Mouse (Mus musculus) hindbrain, embryonic 15.5 days (tissue): ENCODE results near the gene Ncoa3. TPM values are rescaled to one million over a fixed set of nuclear protein-coding genes. Genes with fewer than 3 reads are reported as not detected.

Experiments
- ATAC-seq: fragments of 200-750 bp; cut with Nextera tagmentation; 2 replicates; pipeline ENCODE4 v1.8.0; 2017; ENCODE audit warnings: low read depth, moderate number of reproducible peaks, moderate TSS enrichment; ENCODE audit not compliant: low FRiP score
- H3K27ac ChIP-seq: fragments of 300-500 bp; sonication (generic); replicated peaks from 2 replicates; pipeline ENCODE4 v1.5.1; 2015; ENCODE audit warnings: mild to moderate bottlenecking, inconsistent platforms
- H3K27me3 ChIP-seq: fragments of 300-500 bp; sonication (generic); 2 replicates; pipeline ENCODE4 v1.6.1; 2015; ENCODE audit warnings: control low read depth, inconsistent platforms
- H3K36me3 ChIP-seq: fragments of 300-500 bp; sonication (generic); 2 replicates; pipeline ENCODE4 v1.6.1; 2015; ENCODE audit warnings: control low read depth, inconsistent platforms
- H3K4me1 ChIP-seq: fragments of 300-500 bp; sonication (generic); replicated peaks from 2 replicates; pipeline ENCODE4 v1.6.1; 2015; ENCODE audit warnings: control low read depth, inconsistent platforms
- H3K4me2 ChIP-seq: fragments of 300-500 bp; sonication (generic); 2 replicates; pipeline ENCODE4 v1.6.1; 2015; ENCODE audit warnings: moderate library complexity, mild to moderate bottlenecking, inconsistent platforms
- H3K4me3 ChIP-seq: fragments of 300-500 bp; sonication (generic); 2 replicates; pipeline ENCODE4 v1.5.1; 2015; ENCODE audit warnings: mild to moderate bottlenecking, inconsistent platforms
- H3K9ac ChIP-seq: fragments of 300-500 bp; sonication (generic); 2 replicates; pipeline ENCODE4 v1.6.1; 2015; ENCODE audit warnings: inconsistent platforms
- H3K9me3 ChIP-seq: fragments of 300-500 bp; sonication (generic); 2 replicates; pipeline ENCODE4 v1.6.1; 2016; ENCODE audit warnings: control low read depth, inconsistent platforms
- WGBS: fragments of 180-500 bp; shearing (Covaris S2); methylation state at CpG from one replicate; pipeline ENCODE4 v1.1.7; 2015; 5-methylcytosine and 5-hydroxymethylcytosine counted together
- polyA plus RNA-seq: library from polyadenylated mRNA; unstranded; fragments of >200 nt; fragmentation: Nextera tagmentation; extraction: Ambion mirVana; gene quantifications from 2 replicates; pipeline ENCODE4 v1.2.1, GENCODE M21; 2015

Ncoa3 gene
- polyA plus RNA-seq, 1 experiment from 2014 or later: 14.0 TPM

- Histone ChIP-seq H3K4me2 (no peak overlapping the region), H3K27ac (peak overlapping the region; percentile 45; the same call in 1 of the 2 replicates), H3K4me3 (no peak overlapping the region), H3K27me3 (no peaks in the 10 kb centered on the region), H3K36me3 (no peaks in the 10 kb centered on the region), H3K9me3 (no peaks in the 10 kb centered on the region), H3K4me1 (peaks cover 26% of the 10 kb centered on the region), H3K9ac (peak overlapping the region; percentile 19; the same call in 1 of the 2 replicates)
- ATAC-seq: peak; percentile 59; the same call in 1 of the 2 replicates
- WGBS: 39% methylated on average over 8 of the region's 8 CpGs
Measured at GRCm38 (mm10) chr2:166008558-166009392, 16.3 kb downstream of the Ncoa3 start.

DNA sequence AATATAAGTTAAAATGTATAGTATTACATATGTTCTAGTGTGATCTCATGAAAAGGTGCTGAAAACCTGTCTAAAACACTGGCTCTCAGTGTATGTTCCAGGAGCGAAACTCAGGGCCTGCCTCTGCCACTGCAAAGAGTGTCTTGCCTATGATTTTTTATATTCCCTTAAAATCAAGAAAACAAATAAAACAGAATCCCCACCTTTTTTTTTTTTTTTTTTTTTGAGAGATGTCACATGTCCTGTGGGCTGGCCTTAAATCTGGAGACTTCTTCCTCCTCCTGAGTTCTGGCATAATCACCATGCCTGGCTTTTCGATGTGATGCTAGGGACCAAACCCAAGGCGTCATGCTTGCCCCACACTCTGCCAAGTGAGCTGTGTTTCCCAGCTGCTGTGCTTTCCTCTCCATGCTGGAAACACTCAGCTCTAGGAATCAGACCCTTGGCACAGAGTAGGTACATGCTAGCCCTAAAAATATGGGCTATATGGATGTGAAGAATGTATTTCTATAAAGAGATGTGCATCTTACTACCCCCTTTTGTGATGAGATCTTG, 17.0 kb downstream of the Ncoa3 start:
- peaks cover 26% of the 10 kb centered on the region for H3K4me1 ChIP-seq
- no peak overlapping the region for H3K4me3 ChIP-seq
- H3K9ac ChIP-seq: no peak overlapping the region
- H3K36me3 ChIP-seq: no peaks in the 10 kb centered on the region
- no peaks in the 10 kb centered on the region for H3K9me3 ChIP-seq
- H3K27ac ChIP-seq: 0 out of 2 replicates have a peak overlapping the region, but pooled peaks have one; percentile 45
- no peak for ATAC-seq
- H3K27me3 ChIP-seq: no peaks in the 10 kb centered on the region
- WGBS: 73% methylated on average over 3 of the region's 3 CpGs
- no peak overlapping the region for H3K4me2 ChIP-seq

- Histone ChIP-seq H3K36me3 (no peaks in the 10 kb centered on the region), H3K9me3 (no peaks in the 10 kb centered on the region), H3K27ac (0 out of 2 replicates have a peak overlapping the region, but pooled peaks have one; percentile 61), H3K4me1 (peaks cover 26% of the 10 kb centered on the region), H3K4me2 (0 out of 2 replicates have a peak overlapping the region, but pooled peaks have one; percentile 9), H3K9ac (no peak overlapping the region), H3K27me3 (no peaks in the 10 kb centered on the region), H3K4me3 (no peak overlapping the region)
- 44% methylated on average over 12 of the region's 12 CpGs for WGBS
- no peak for ATAC-seq
Measured at GRCm38 (mm10) chr2:166010321-166010720, 17.9 kb downstream of the Ncoa3 start.

DNA sequence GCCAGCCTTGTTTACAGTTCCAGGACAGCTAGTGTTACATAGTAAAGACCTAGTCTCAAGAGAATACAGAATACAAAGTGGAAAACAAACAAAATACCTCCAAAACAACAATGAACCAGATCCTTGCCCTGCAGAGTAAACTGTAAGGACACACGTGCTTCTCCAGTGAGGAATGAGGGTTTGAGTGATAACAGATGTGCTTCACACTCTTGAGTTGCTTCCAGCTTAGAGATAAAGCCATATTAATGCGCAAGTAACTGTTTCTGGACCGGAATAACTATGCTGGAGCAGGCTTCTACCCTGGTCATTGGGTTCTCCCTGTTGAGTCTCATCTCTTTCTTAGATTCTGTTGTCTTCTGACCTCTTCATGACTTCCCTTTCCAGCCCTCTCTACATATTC, 19.0 kb downstream of the Ncoa3 start:
- H3K4me3 ChIP-seq: no peak overlapping the region
- ATAC-seq: no peak
- H3K27me3 ChIP-seq: no peaks in the 10 kb centered on the region
- H3K4me2 ChIP-seq: no peak overlapping the region
- WGBS: 72% methylated on average over 3 of the region's 3 CpGs
- no peaks in the 10 kb centered on the region for H3K9me3 ChIP-seq
- no peak overlapping the region for H3K27ac ChIP-seq
- H3K9ac ChIP-seq: no peak overlapping the region
- H3K4me1 ChIP-seq: peaks cover 26% of the 10 kb centered on the region
- no peaks in the 10 kb centered on the region for H3K36me3 ChIP-seq

DNA sequence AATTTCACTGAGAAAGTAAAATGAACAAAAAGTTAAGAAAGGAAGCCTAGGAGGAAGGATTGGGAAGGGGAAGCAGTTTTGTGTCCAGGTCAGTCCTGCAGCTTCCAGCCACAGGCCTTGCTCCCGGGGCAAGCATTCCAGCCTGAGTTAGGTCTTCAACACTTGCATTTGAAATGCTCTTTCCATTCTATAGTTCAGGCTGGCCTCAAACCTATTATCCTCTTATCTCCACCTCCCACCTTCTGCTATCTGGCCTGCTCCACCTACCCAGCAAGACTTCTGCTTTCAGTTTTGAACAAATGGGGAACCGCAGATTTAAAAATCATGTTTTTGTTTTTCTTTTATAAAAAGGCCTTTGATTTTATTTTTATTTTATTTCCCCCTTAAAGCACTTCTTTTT, 19.7 kb downstream of the Ncoa3 start:
- Histone ChIP-seq H3K36me3 (no peaks in the 10 kb centered on the region), H3K4me2 (no peak overlapping the region), H3K4me3 (no peak overlapping the region), H3K9me3 (no peaks in the 10 kb centered on the region), H3K27me3 (no peaks in the 10 kb centered on the region), H3K4me1 (peaks cover 26% of the 10 kb centered on the region), H3K9ac (no peak overlapping the region), H3K27ac (no peak overlapping the region)
- no peak for ATAC-seq
- 62% methylated on average over 2 of the region's 2 CpGs for WGBS

GRCm38 (mm10) chr2:166018769-166019168, 26.3 kb downstream of the Ncoa3 start:
- Histone ChIP-seq H3K9ac (no peak overlapping the region), H3K4me2 (no peak overlapping the region), H3K27ac (no peak overlapping the region), H3K9me3 (no peaks in the 10 kb centered on the region), H3K36me3 (no peaks in the 10 kb centered on the region), H3K27me3 (no peaks in the 10 kb centered on the region), H3K4me3 (no peak overlapping the region), H3K4me1 (peaks cover 30% of the 10 kb centered on the region)
- 82% methylated on average over 3 of the region's 3 CpGs for WGBS
- ATAC-seq: no peak

DNA sequence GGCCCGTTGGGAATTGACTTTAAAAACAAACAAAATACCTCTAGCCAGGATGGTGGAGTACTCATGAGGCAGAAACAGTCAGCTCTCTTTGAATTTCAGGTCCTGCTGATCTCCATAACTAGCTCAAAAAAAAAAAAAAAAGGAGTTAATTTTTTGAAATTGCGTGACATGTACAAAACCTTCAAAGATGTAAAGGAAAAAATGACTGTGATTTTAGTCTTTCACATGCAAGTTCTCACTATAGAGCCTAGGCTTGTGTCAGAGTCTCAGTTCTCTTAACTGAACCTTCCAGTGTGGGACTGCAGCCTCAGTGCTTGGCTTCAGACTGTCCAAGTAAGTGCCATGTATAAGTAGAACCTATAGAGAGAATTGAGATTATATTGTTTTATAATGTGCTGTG, 27.6 kb downstream of the Ncoa3 start:
- ATAC-seq: no peak
- 90% methylated on average over 2 of the region's 2 CpGs for WGBS
- H3K9me3 ChIP-seq: no peaks in the 10 kb centered on the region

DNA sequence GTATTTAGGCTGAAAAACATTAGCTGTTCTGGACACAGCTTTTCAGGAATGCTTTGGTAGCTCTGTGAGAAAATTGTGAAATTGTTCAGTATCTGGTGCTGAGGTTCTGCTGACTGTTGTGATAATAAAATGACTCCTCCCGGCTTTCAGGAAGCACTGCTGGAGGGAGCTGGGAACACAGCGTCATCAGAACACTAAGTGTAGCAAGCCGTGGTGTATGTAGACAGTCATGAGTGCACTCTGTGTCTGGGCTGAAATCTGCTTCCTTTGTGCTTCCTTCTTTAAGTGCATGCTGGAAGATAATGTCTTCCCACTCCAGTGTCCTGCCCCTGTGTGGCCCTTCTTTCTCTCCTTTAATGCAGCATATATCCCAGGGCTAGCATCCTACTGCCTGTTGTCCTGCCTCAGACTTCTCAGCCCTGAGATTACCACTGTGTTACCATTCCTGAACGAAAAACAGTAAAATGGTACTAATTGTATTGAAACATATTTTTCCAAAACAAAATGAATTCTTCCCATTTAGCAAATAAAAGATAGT, 28.7 kb downstream of the Ncoa3 start:
- no peak overlapping the region for H3K9ac ChIP-seq
- peak overlapping the region; percentile 86 for H3K27ac ChIP-seq
- H3K27me3 ChIP-seq: no peaks in the 10 kb centered on the region
- no peaks in the 10 kb centered on the region for H3K36me3 ChIP-seq
- no peak overlapping the region for H3K4me3 ChIP-seq
- ATAC-seq: peak; percentile 64; the same call in 1 of the 2 replicates
- no peak overlapping the region for H3K4me2 ChIP-seq
- 6% methylated on average over 4 of the region's 4 CpGs for WGBS
- no peaks in the 10 kb centered on the region for H3K9me3 ChIP-seq
- H3K4me1 ChIP-seq: peaks cover 30% of the 10 kb centered on the region

More for the DNA sequence above, 27.6 kb downstream of the Ncoa3 start:
- Histone ChIP-seq H3K4me3 (no peak overlapping the region), H3K27ac (no peak overlapping the region), H3K4me1 (peaks cover 30% of the 10 kb centered on the region), H3K9ac (no peak overlapping the region), H3K27me3 (no peaks in the 10 kb centered on the region), H3K4me2 (no peak overlapping the region), H3K36me3 (no peaks in the 10 kb centered on the region)

GRCm38 (mm10) chr2:166021642-166022041, 29.2 kb downstream of the Ncoa3 start:
- Histone ChIP-seq H3K36me3 (no peaks in the 10 kb centered on the region), H3K27ac (peak overlapping the region; percentile 86), H3K4me3 (no peak overlapping the region), H3K4me2 (no peak overlapping the region), H3K9me3 (no peaks in the 10 kb centered on the region), H3K9ac (no peak overlapping the region), H3K4me1 (peaks cover 30% of the 10 kb centered on the region), H3K27me3 (no peaks in the 10 kb centered on the region)
- WGBS: 13% methylated on average over 3 of the region's 3 CpGs
- ATAC-seq: 0 out of 2 replicates have a peak, but pooled peaks have one; percentile 36

DNA sequence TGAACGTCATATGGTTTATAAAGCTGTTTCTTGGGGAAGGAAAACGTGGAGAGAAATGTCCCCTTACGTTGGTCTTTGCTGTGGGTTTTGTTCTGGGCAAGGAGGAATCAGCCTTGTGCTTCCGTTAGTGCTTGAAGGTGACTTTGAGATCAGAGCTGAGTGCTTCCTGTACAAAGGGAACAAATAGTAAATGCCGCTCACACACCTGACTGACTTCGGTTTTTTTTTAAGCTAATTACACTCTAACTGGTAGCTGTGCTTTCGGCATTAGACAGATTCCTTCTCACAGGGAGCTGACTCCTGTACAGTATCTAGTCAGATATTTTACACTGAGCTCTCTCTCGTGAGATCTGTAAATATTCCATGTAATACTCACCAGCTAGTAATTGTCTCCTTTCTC, 29.9 kb downstream of the Ncoa3 start:
- Histone ChIP-seq H3K9ac (no peak overlapping the region), H3K9me3 (no peaks in the 10 kb centered on the region), H3K4me3 (no peak overlapping the region), H3K36me3 (no peaks in the 10 kb centered on the region), H3K4me1 (peaks cover 30% of the 10 kb centered on the region), H3K4me2 (peak overlapping the region; percentile 18; the same call in 1 of the 2 replicates), H3K27me3 (no peaks in the 10 kb centered on the region), H3K27ac (peak overlapping the region; percentile 86)
- 46% methylated on average over 8 of the region's 8 CpGs for WGBS
- ATAC-seq: no peak

DNA sequence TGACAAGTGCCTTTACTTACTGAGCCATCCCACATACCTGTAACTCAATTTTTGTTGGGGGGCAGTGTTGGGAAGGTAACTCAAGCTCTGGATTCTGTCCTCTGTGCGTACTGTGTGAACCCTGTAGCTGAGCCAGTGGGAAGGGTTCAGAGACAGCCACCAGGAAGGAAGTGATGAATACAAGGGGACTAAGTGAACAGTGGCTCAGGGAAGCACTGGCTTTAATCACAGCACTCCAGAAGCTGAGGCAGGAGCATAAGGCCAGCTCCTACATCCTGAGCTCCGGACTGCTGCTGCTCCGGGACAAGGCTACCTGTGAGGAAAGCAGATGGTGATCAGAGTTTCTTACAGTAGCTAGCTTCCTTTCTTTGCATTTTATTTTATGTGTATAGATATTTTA, 31.6 kb downstream of the Ncoa3 start:
- 90% methylated on average over 3 of the region's 3 CpGs for WGBS
- ATAC-seq: no peak
- Histone ChIP-seq H3K27ac (no peak overlapping the region), H3K4me1 (peaks cover 32% of the 10 kb centered on the region), H3K36me3 (no peaks in the 10 kb centered on the region), H3K4me2 (no peak overlapping the region), H3K4me3 (no peak overlapping the region), H3K9ac (no peak overlapping the region), H3K9me3 (no peaks in the 10 kb centered on the region), H3K27me3 (no peaks in the 10 kb centered on the region)

DNA sequence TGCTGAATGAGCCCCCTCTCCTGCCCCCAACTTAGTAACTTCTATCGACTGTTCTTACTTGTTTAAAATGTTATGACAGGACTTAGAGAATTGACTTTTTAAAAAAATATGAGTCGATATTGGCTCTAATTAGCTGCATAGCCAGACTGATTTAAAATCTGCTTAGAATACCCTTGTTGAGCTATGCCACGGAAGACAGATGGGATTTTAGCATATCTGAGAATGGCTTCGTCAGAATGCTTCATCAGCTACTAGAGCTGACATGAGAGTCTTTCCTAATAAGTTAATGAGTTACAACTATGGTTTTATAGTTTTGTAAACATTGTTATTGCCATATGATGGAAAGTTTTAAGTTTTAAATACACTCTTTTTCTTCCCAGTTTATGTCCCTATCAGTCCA, 32.2 kb downstream of the Ncoa3 start:
- Histone ChIP-seq H3K9me3 (no peaks in the 10 kb centered on the region), H3K4me3 (no peak overlapping the region), H3K9ac (no peak overlapping the region), H3K4me2 (no peak overlapping the region), H3K4me1 (peaks cover 36% of the 10 kb centered on the region), H3K27ac (no peak overlapping the region), H3K27me3 (no peaks in the 10 kb centered on the region), H3K36me3 (no peaks in the 10 kb centered on the region)
- no peak for ATAC-seq
- WGBS: 76% methylated on average over 4 of the region's 4 CpGs
